Mouse (Mus musculus): ENCODE results near the gene Mtor. TPM values are rescaled to one million over a fixed set of nuclear protein-coding genes. Genes with fewer than 3 reads are reported as not detected.

The Mtor gene
- total and polyA plus RNA-seq, 2 experiments from 2014 or later, result 20.5 to 31.2 TPM

GRCm38 (mm10) chr4:148603376-148604139 lies 155.1 kb downstream of the Mtor start:
- no peak overlapping the region for H3K4me3 ChIP-seq (ENCODE audit: low read depth, low read length)
- no peak overlapping the region for H3K4me2 ChIP-seq (ENCODE audit: low read depth, low read length)
- no peak overlapping the region for H3K27ac ChIP-seq (ENCODE audit: low read depth)
- ATAC-seq (ENCODE audit: insufficient read depth, low read depth), result no peak
- H3K36me3 ChIP-seq (replicated peaks; ENCODE audit: control insufficient read depth, insufficient read depth, low read length), result no peaks in the 10 kb centered on the region
- no peaks in the 10 kb centered on the region for H3K27me3 ChIP-seq (ENCODE audit: control insufficient read depth, insufficient read depth, low read length)
- no peaks in the 10 kb centered on the region for H3K9me3 ChIP-seq (replicated peaks; ENCODE audit: control insufficient read depth, low read length)
- 0 out of 2 replicates have a peak, but pooled peaks cover 4% of the 10 kb centered on the region for H3K4me1 ChIP-seq (ENCODE audit: control insufficient read depth, insufficient read depth)
- 74% methylated on average over 10 of the region's 10 CpGs for WGBS
- H3K9ac ChIP-seq (replicated peaks; ENCODE audit: low read depth, low read length), result no peak overlapping the region
- no peak for DNase-seq (ENCODE audit: low spot score)
- TF ChIP-seq EP300 (IDR thresholded peaks at IDR 0.05; ENCODE audit: low read depth), result no peak
- no peak for TF ChIP-seq CTCF (IDR thresholded peaks at IDR 0.05; ENCODE audit: low read depth)

DNA sequence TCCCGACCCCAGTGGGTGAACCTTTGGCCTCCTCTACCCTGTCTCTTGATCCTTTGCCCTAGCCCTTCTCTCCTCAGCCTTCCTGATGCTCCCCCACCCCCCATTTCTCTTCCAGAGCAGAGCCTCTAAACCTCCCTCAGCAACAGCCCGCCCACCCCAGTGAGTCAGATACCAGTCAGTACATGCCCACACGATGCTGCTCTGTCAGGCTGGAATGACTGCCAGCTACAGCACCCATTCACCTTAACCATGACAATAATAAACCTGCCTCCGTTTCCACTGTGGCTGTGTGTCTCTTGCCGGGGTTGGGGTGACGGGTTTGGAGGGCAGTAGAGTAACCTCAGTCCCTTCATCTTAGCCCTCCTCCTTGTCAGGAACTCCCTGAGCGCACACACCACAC lies 155.7 kb downstream of the Mtor start:
- no peaks in the 10 kb centered on the region for H3K36me3 ChIP-seq (replicated peaks; ENCODE audit: control insufficient read depth, insufficient read depth, low read length)
- H3K27me3 ChIP-seq (ENCODE audit: control insufficient read depth, insufficient read depth, low read length), result no peaks in the 10 kb centered on the region
- H3K4me1 ChIP-seq (ENCODE audit: control insufficient read depth, insufficient read depth), result 0 out of 2 replicates have a peak, but pooled peaks cover 7% of the 10 kb centered on the region
- no peak for TF ChIP-seq CTCF (IDR thresholded peaks at IDR 0.05; ENCODE audit: low read depth)
- TF ChIP-seq EP300 (IDR thresholded peaks at IDR 0.05; ENCODE audit: low read depth), result no peak
- DNase-seq (ENCODE audit: low spot score), result no peak
- no peak for ATAC-seq (ENCODE audit: insufficient read depth, low read depth)
- no peak overlapping the region for H3K4me3 ChIP-seq (ENCODE audit: low read depth, low read length)
- no peak overlapping the region for H3K4me2 ChIP-seq (ENCODE audit: low read depth, low read length)
- H3K9ac ChIP-seq (replicated peaks; ENCODE audit: low read depth, low read length), result no peak overlapping the region
- no peaks in the 10 kb centered on the region for H3K9me3 ChIP-seq (replicated peaks; ENCODE audit: control insufficient read depth, low read length)
- WGBS, result 72% methylated on average over 7 of the region's 7 CpGs
- H3K27ac ChIP-seq (ENCODE audit: low read depth), result no peak overlapping the region

DNA sequence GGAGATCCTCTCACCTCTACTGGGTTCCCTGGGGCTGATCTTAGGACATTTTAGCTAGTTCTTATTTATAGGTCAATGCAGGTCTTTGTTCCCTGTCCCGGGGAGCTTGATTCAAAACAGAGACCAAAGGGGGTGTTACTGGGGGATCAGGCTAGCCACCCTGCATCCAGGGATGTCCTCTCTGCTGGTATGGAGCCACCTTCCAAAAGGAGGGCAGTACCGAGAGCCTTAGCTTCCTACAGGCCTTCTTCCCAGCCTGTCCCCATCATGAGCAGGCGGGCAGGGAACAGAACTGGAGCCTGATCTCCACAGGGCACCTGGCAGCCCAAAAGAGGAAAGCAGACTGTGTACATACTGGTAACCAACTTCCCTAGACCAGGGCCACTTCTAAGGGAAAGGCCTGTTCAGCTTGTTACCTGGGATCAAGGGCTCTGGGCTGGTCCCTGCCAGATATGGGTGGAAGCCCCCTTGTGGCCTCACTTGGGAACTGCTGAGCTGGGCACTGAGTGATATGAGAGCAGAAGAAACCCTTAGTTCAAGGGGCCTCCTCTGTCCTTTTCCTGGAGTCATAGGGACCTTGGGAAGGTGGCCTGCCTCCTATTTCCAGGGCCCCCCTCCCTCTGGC lies 156.2 kb downstream of the Mtor start:
- Histone ChIP-seq H3K9me3 (replicated peaks; ENCODE audit: control insufficient read depth, low read length) (no peaks in the 10 kb centered on the region), H3K36me3 (replicated peaks; ENCODE audit: control insufficient read depth, insufficient read depth, low read length) (no peaks in the 10 kb centered on the region), H3K4me2 (ENCODE audit: low read depth, low read length) (no peak overlapping the region), H3K4me3 (ENCODE audit: low read depth, low read length) (no peak overlapping the region), H3K27me3 (ENCODE audit: control insufficient read depth, insufficient read depth, low read length) (no peaks in the 10 kb centered on the region), H3K27ac (ENCODE audit: low read depth) (no peak overlapping the region), H3K4me1 (ENCODE audit: control insufficient read depth, insufficient read depth) (0 out of 2 replicates have a peak, but pooled peaks cover 7% of the 10 kb centered on the region), H3K9ac (replicated peaks; ENCODE audit: low read depth, low read length) (no peak overlapping the region)
- ATAC-seq (ENCODE audit: insufficient read depth, low read depth) (peak; percentile 27; the same call in 1 of the 2 replicates), DNase-seq (ENCODE audit: low spot score) (no peak)
- TF ChIP-seq EP300 (IDR thresholded peaks at IDR 0.05; ENCODE audit: low read depth) (no peak), CTCF (IDR thresholded peaks at IDR 0.05; ENCODE audit: low read depth) (peak; percentile 61)
- 91% methylated on average over 3 of the region's 3 CpGs for WGBS

Other genes starting within 250 kb of the Mtor start
- gene Disp3, start 160.6 kb upstream of the Mtor start, total RNA-seq (2014; rRNA removed; ENCODE audit: low replicate concordance), result 0.39 TPM in 1 of 2 replicates, not detected in the other
- gene Disp3, start 160.6 kb upstream of the Mtor start, polyA plus RNA-seq (2015; fragmentation: Nextera tagmentation; extraction: Ambion mirVana), result 0.11 TPM in 1 of 2 replicates, not detected in the other
- 25.6 and 32.4 TPM in 2 replicates for gene Ubiad1, start 3.8 kb upstream of the Mtor start, total RNA-seq (2014; rRNA removed; ENCODE audit: low replicate concordance)
- gene Ubiad1, start 3.8 kb upstream of the Mtor start, polyA plus RNA-seq (2015; fragmentation: Nextera tagmentation; extraction: Ambion mirVana), result 18.9 and 19.6 TPM in 2 replicates
- gene Angptl7, start 51.8 kb downstream of the Mtor start, total RNA-seq (2014; rRNA removed; ENCODE audit: low replicate concordance), result 2.9 and 4.9 TPM in 2 replicates
- gene Angptl7, start 51.8 kb downstream of the Mtor start, polyA plus RNA-seq (2015; fragmentation: Nextera tagmentation; extraction: Ambion mirVana), result 8.9 and 9.1 TPM in 2 replicates
- 47.0 and 57.0 TPM in 2 replicates for gene Exosc10, start 109.8 kb downstream of the Mtor start, total RNA-seq (2014; rRNA removed; ENCODE audit: low replicate concordance)
- gene Exosc10, start 109.8 kb downstream of the Mtor start, polyA plus RNA-seq (2015; fragmentation: Nextera tagmentation; extraction: Ambion mirVana), result 43.0 TPM in 2 replicates
- 15.0 and 45.7 TPM in 2 replicates for gene Srm, start 142.9 kb downstream of the Mtor start, total RNA-seq (2014; rRNA removed; ENCODE audit: low replicate concordance)
- 46.4 and 51.4 TPM in 2 replicates for gene Srm, start 142.9 kb downstream of the Mtor start, polyA plus RNA-seq (2015; fragmentation: Nextera tagmentation; extraction: Ambion mirVana)
- not detected in 2 replicates for gene Masp2, start 153.9 kb downstream of the Mtor start, total RNA-seq (2014; rRNA removed; ENCODE audit: low replicate concordance)
- gene Masp2, start 153.9 kb downstream of the Mtor start, polyA plus RNA-seq (2015; fragmentation: Nextera tagmentation; extraction: Ambion mirVana), result not detected in 2 replicates
- gene Tardbp, start 178.4 kb downstream of the Mtor start, total RNA-seq (2014; rRNA removed; ENCODE audit: low replicate concordance), result 69.0 and 89.9 TPM in 2 replicates
- gene Tardbp, start 178.4 kb downstream of the Mtor start, polyA plus RNA-seq (2015; fragmentation: Nextera tagmentation; extraction: Ambion mirVana), result 93.5 and 100 TPM in 2 replicates
- gene Gm572, start 194.7 kb downstream of the Mtor start, total RNA-seq (2014; rRNA removed; ENCODE audit: low replicate concordance), result 0.15 and 1.0 TPM in 2 replicates
- gene Gm572, start 194.7 kb downstream of the Mtor start, polyA plus RNA-seq (2015; fragmentation: Nextera tagmentation; extraction: Ambion mirVana), result 0.36 and 0.70 TPM in 2 replicates